Mouse (Mus musculus) kidney, embryonic 14.5 days (tissue): ENCODE results near the gene Cpsf6. TPM values are rescaled to one million over a fixed set of nuclear protein-coding genes. Genes with fewer than 3 reads are reported as not detected.

ENCODE experiments used
- ATAC-seq: fragments of 200-750 bp; cut with Nextera tagmentation; 2 replicates; pipeline ENCODE4 v1.8.0; 2017; ENCODE audit warnings: moderate number of reproducible peaks, mild to moderate bottlenecking, moderate TSS enrichment, moderate library complexity; ENCODE audit not compliant: low FRiP score, low TSS enrichment
- H3K27ac ChIP-seq: fragments of 300-500 bp; sonication (generic); 2 replicates; pipeline ENCODE4 v1.5.1; 2014; ENCODE audit warnings: low read depth, mild to moderate bottlenecking, low read length, moderate library complexity, mixed read lengths
- H3K27me3 ChIP-seq: fragments of 300-500 bp; sonication (generic); 2 replicates; pipeline ENCODE4 v1.6.1; 2014; ENCODE audit warnings: mild to moderate bottlenecking, low read length; ENCODE audit not compliant: control insufficient read depth, insufficient read depth
- H3K36me3 ChIP-seq: fragments of 300-500 bp; sonication (generic); 2 replicates; pipeline ENCODE4 v1.6.1; 2014; ENCODE audit warnings: low read length, mixed read lengths; ENCODE audit not compliant: control insufficient read depth, insufficient read depth
- H3K4me1 ChIP-seq: fragments of 300-500 bp; sonication (generic); 2 replicates; pipeline ENCODE4 v1.6.1; 2014; ENCODE audit warnings: low read length, mixed read lengths; ENCODE audit not compliant: control insufficient read depth, insufficient read depth
- H3K4me2 ChIP-seq: fragments of 300-500 bp; sonication (generic); replicated peaks from 2 replicates; pipeline ENCODE4 v1.6.1; 2014; ENCODE audit warnings: low read depth, mild to moderate bottlenecking, low read length
- H3K4me3 ChIP-seq: fragments of 300-500 bp; sonication (generic); 2 replicates; pipeline ENCODE4 v1.5.1; 2014; ENCODE audit warnings: mild to moderate bottlenecking, low read length
- H3K9ac ChIP-seq: fragments of 300-500 bp; sonication (generic); 2 replicates; pipeline ENCODE4 v1.6.1; 2014; ENCODE audit warnings: low read depth, mild to moderate bottlenecking, low read length, moderate library complexity
- H3K9me3 ChIP-seq: fragments of 300-500 bp; sonication (generic); 2 replicates; pipeline ENCODE4 v1.6.1; 2016; ENCODE audit warnings: low read length; ENCODE audit not compliant: control insufficient read depth
- WGBS: fragments of 180-500 bp; shearing (Covaris S2); extraction: QIAGEN DNeasy Blood & Tissue Kit; methylation state at CpG from one replicate; pipeline ENCODE4 v1.1.7; 2014; 5-methylcytosine and 5-hydroxymethylcytosine counted together
- polyA plus RNA-seq: library from polyadenylated mRNA; unstranded; fragments of >200 nt; fragmentation: Nextera tagmentation; extraction: Ambion mirVana; gene quantifications from 2 replicates; pipeline ENCODE4 v1.2.1, GENCODE M21; 2014

Gene Cpsf6
- polyA plus RNA-seq, 1 experiment from 2014 or later: 208 TPM

GRCm38 (mm10) chr10:117409373-117410354, 29.8 kb upstream of the Cpsf6 start:
- Histone ChIP-seq H3K4me3 (no peak overlapping the region), H3K4me2 (no peak overlapping the region), H3K9me3 (no peaks in the 10 kb centered on the region), H3K27ac (no peak overlapping the region), H3K27me3 (no peaks in the 10 kb centered on the region), H3K4me1 (0 out of 2 replicates have a peak, but pooled peaks cover 4% of the 10 kb centered on the region), H3K36me3 (no peaks in the 10 kb centered on the region), H3K9ac (no peak overlapping the region)
- no peak for ATAC-seq
- 70% methylated on average over 21 of the region's 21 CpGs for WGBS

GRCm38 (mm10) chr10:117408545-117409372, 28.9 kb upstream of the Cpsf6 start:
- 88% methylated on average over 7 of the region's 7 CpGs for whole genome bisulfite sequencing
- H3K27ac ChIP-seq: no peak overlapping the region
- no peaks in the 10 kb centered on the region for H3K36me3 ChIP-seq
- no peaks in the 10 kb centered on the region for H3K27me3 ChIP-seq
- no peak overlapping the region for H3K4me2 ChIP-seq
- 0 out of 2 replicates have a peak, but pooled peaks cover 4% of the 10 kb centered on the region for H3K4me1 ChIP-seq
- no peak overlapping the region for H3K9ac ChIP-seq
- no peak overlapping the region for H3K4me3 ChIP-seq
- H3K9me3 ChIP-seq: no peaks in the 10 kb centered on the region
- no peak for ATAC-seq

- Histone ChIP-seq H3K4me3 (no peak overlapping the region), H3K4me2 (no peak overlapping the region), H3K36me3 (no peaks in the 10 kb centered on the region), H3K4me1 (0 out of 2 replicates have a peak, but pooled peaks cover 4% of the 10 kb centered on the region), H3K27me3 (no peaks in the 10 kb centered on the region), H3K27ac (no peak overlapping the region), H3K9ac (no peak overlapping the region), H3K9me3 (no peaks in the 10 kb centered on the region)
- 82% methylated on average over 4 of the region's 4 CpGs for WGBS
- no peak for ATAC-seq
Measured at GRCm38 (mm10) chr10:117407734-117408288, 28.0 kb upstream of the Cpsf6 start.

- no peak overlapping the region for H3K9ac ChIP-seq
- no peaks in the 10 kb centered on the region for H3K36me3 ChIP-seq
- no peaks in the 10 kb centered on the region for H3K9me3 ChIP-seq
- H3K27ac ChIP-seq: no peak overlapping the region
- no peaks in the 10 kb centered on the region for H3K27me3 ChIP-seq
- ATAC-seq: no peak
- no peak overlapping the region for H3K4me3 ChIP-seq
- WGBS: 91% methylated on average over 8 of the region's 8 CpGs
- 0 out of 2 replicates have a peak, but pooled peaks cover 4% of the 10 kb centered on the region for H3K4me1 ChIP-seq
- H3K4me2 ChIP-seq: no peak overlapping the region
Measured at GRCm38 (mm10) chr10:117406843-117407733, 27.3 kb upstream of the Cpsf6 start.

- no peaks in the 10 kb centered on the region for H3K9me3 ChIP-seq
- H3K27me3 ChIP-seq: no peaks in the 10 kb centered on the region
- H3K4me1 ChIP-seq: no peaks in the 10 kb centered on the region
- 81% methylated on average over 5 of the region's 5 CpGs for WGBS
- no peak overlapping the region for H3K4me3 ChIP-seq
- H3K27ac ChIP-seq: no peak overlapping the region
- no peaks in the 10 kb centered on the region for H3K36me3 ChIP-seq
- no peak overlapping the region for H3K4me2 ChIP-seq
- ATAC-seq: no peak
- H3K9ac ChIP-seq: no peak overlapping the region
Measured at GRCm38 (mm10) chr10:117406283-117406588, 26.4 kb upstream of the Cpsf6 start.

- no peaks in the 10 kb centered on the region for H3K36me3 ChIP-seq
- 74% methylated on average over 6 of the region's 6 CpGs for WGBS
- no peak for ATAC-seq
- no peaks in the 10 kb centered on the region for H3K9me3 ChIP-seq
- H3K4me2 ChIP-seq: no peak overlapping the region
- no peaks in the 10 kb centered on the region for H3K4me1 ChIP-seq
- no peak overlapping the region for H3K9ac ChIP-seq
- H3K27ac ChIP-seq: no peak overlapping the region
- H3K27me3 ChIP-seq: no peaks in the 10 kb centered on the region
- H3K4me3 ChIP-seq: no peak overlapping the region
Measured at GRCm38 (mm10) chr10:117405526-117406282, 25.9 kb upstream of the Cpsf6 start.

GRCm38 (mm10) chr10:117404384-117404783, 24.6 kb upstream of the Cpsf6 start:
- no peaks in the 10 kb centered on the region for H3K27me3 ChIP-seq
- no peak overlapping the region for H3K27ac ChIP-seq
- 93% methylated on average over 6 of the region's 6 CpGs for WGBS
- H3K4me2 ChIP-seq: no peak overlapping the region
- H3K9ac ChIP-seq: no peak overlapping the region
- H3K36me3 ChIP-seq: no peaks in the 10 kb centered on the region
- no peaks in the 10 kb centered on the region for H3K9me3 ChIP-seq
- H3K4me3 ChIP-seq: no peak overlapping the region
- ATAC-seq: no peak
- no peaks in the 10 kb centered on the region for H3K4me1 ChIP-seq
